Mouse (Mus musculus): ENCODE results near the gene Tmem14c.

GRCm38 (mm10) chr13:40982759-40983158 lies 33.3 kb upstream of the Tmem14c start:
- TF ChIP-seq CTCF (IDR thresholded peaks at IDR 0.05; ENCODE audit: borderline replicate concordance, control insufficient read depth, extremely low read depth, insufficient read depth, low read length, poor library complexity) (no peak), POLR2A (IDR thresholded peaks at IDR 0.05; ENCODE audit: control insufficient read depth, extremely low read depth, insufficient read depth, low read length, poor library complexity) (no peak)
